Mouse (Mus musculus): Measurements from ENCODE around the gene Plekha7. TPM values are rescaled to one million over a fixed set of nuclear protein-coding genes. Genes with fewer than 3 reads are reported as not detected.

The Plekha7 gene
- polyA plus RNA-seq, 1 experiment = not detected

- H3K4me1 ChIP-seq (ENCODE audit: control insufficient read depth, insufficient read depth, low read length) = peaks cover 5% of the 10 kb centered on the region; the same call in 1 of the 2 replicates
- H3K4me3 ChIP-seq (ENCODE audit: insufficient read depth, low read depth, low read length) = no peak overlapping the region
- TF ChIP-seq CTCF (IDR thresholded peaks at IDR 0.05; ENCODE audit: insufficient read depth, low read depth, low read length) (no peak), POLR2A (IDR thresholded peaks at IDR 0.05; ENCODE audit: insufficient read depth, low read depth, low read length) (no peak)
- WGBS = 60% methylated on average over 11 of the region's 11 CpGs
- H3K27ac ChIP-seq (ENCODE audit: insufficient read depth, low read depth, low read length) = no peak overlapping the region
Measured at GRCm38 (mm10) chr7:116282755-116283154, 25.4 kb downstream of the Plekha7 start.

GRCm38 (mm10) chr7:116280126-116280525 is 28.1 kb downstream of the Plekha7 start:
- 74% methylated on average over 5 of the region's 5 CpGs for WGBS
- Histone ChIP-seq H3K4me1 (ENCODE audit: control insufficient read depth, insufficient read depth, low read length) (peaks cover 5% of the 10 kb centered on the region; the same call in 1 of the 2 replicates), H3K4me3 (ENCODE audit: insufficient read depth, low read depth, low read length) (no peak overlapping the region), H3K27ac (ENCODE audit: insufficient read depth, low read depth, low read length) (no peak overlapping the region)
- TF ChIP-seq CTCF (IDR thresholded peaks at IDR 0.05; ENCODE audit: insufficient read depth, low read depth, low read length) (no peak), POLR2A (IDR thresholded peaks at IDR 0.05; ENCODE audit: insufficient read depth, low read depth, low read length) (no peak)

- 54% methylated on average over 9 of the region's 9 CpGs for WGBS
- no peak overlapping the region for H3K4me3 ChIP-seq (ENCODE audit: insufficient read depth, low read depth, low read length)
- TF ChIP-seq CTCF (IDR thresholded peaks at IDR 0.05; ENCODE audit: insufficient read depth, low read depth, low read length) (no peak), POLR2A (IDR thresholded peaks at IDR 0.05; ENCODE audit: insufficient read depth, low read depth, low read length) (no peak)
Measured at GRCm38 (mm10) chr7:116278280-116278679, 29.9 kb downstream of the Plekha7 start.

GRCm38 (mm10) chr7:116276315-116276714 is 31.9 kb downstream of the Plekha7 start:
- Histone ChIP-seq H3K4me1 (ENCODE audit: control insufficient read depth, insufficient read depth, low read length) (no peaks in the 10 kb centered on the region), H3K27ac (ENCODE audit: insufficient read depth, low read depth, low read length) (no peak overlapping the region), H3K4me3 (ENCODE audit: insufficient read depth, low read depth, low read length) (no peak overlapping the region)
- no peak for TF ChIP-seq CTCF (IDR thresholded peaks at IDR 0.05; ENCODE audit: insufficient read depth, low read depth, low read length)
- TF ChIP-seq POLR2A (IDR thresholded peaks at IDR 0.05; ENCODE audit: insufficient read depth, low read depth, low read length) = no peak

More at GRCm38 (mm10) chr7:116278280-116278679, 29.9 kb downstream of the Plekha7 start:
- H3K4me1 ChIP-seq (ENCODE audit: control insufficient read depth, insufficient read depth, low read length) = peaks cover 5% of the 10 kb centered on the region; the same call in 1 of the 2 replicates
- H3K27ac ChIP-seq (ENCODE audit: insufficient read depth, low read depth, low read length) = no peak overlapping the region

- TF ChIP-seq POLR2A (IDR thresholded peaks at IDR 0.05; ENCODE audit: insufficient read depth, low read depth, low read length) (no peak), CTCF (IDR thresholded peaks at IDR 0.05; ENCODE audit: insufficient read depth, low read depth, low read length) (no peak)
- 94% methylated on average over 6 of the region's 6 CpGs for WGBS
- 0 out of 2 replicates have a peak, but pooled peaks cover 1% of the 10 kb centered on the region for H3K4me1 ChIP-seq (ENCODE audit: control insufficient read depth, insufficient read depth, low read length)
- H3K4me3 ChIP-seq (ENCODE audit: insufficient read depth, low read depth, low read length) = no peak overlapping the region
- H3K27ac ChIP-seq (ENCODE audit: insufficient read depth, low read depth, low read length) = no peak overlapping the region
Measured at GRCm38 (mm10) chr7:116273111-116273510, 35.1 kb downstream of the Plekha7 start.

GRCm38 (mm10) chr7:116269501-116269995 is 38.6 kb downstream of the Plekha7 start:
- WGBS = 78% methylated on average over 6 of the region's 6 CpGs
- no peak overlapping the region for H3K27ac ChIP-seq (ENCODE audit: insufficient read depth, low read depth, low read length)
- no peak overlapping the region for H3K4me3 ChIP-seq (ENCODE audit: insufficient read depth, low read depth, low read length)
- TF ChIP-seq CTCF (IDR thresholded peaks at IDR 0.05; ENCODE audit: insufficient read depth, low read depth, low read length) = no peak
- TF ChIP-seq POLR2A (IDR thresholded peaks at IDR 0.05; ENCODE audit: insufficient read depth, low read depth, low read length) = no peak
- H3K4me1 ChIP-seq (ENCODE audit: control insufficient read depth, insufficient read depth, low read length) = 0 out of 2 replicates have a peak, but pooled peaks cover 3% of the 10 kb centered on the region

GRCm38 (mm10) chr7:116268113-116268926 is 39.9 kb downstream of the Plekha7 start:
- 0 out of 2 replicates have a peak, but pooled peaks cover 3% of the 10 kb centered on the region for H3K4me1 ChIP-seq (ENCODE audit: control insufficient read depth, insufficient read depth, low read length)
- TF ChIP-seq POLR2A (IDR thresholded peaks at IDR 0.05; ENCODE audit: insufficient read depth, low read depth, low read length) (no peak), CTCF (IDR thresholded peaks at IDR 0.05; ENCODE audit: insufficient read depth, low read depth, low read length) (no peak)
- no peak overlapping the region for H3K27ac ChIP-seq (ENCODE audit: insufficient read depth, low read depth, low read length)
- no peak overlapping the region for H3K4me3 ChIP-seq (ENCODE audit: insufficient read depth, low read depth, low read length)
- WGBS = 62% methylated on average over 13 of the region's 13 CpGs

GRCm38 (mm10) chr7:116263281-116263680 is 44.9 kb downstream of the Plekha7 start:
- Histone ChIP-seq H3K4me1 (ENCODE audit: control insufficient read depth, insufficient read depth, low read length) (peaks cover 10% of the 10 kb centered on the region), H3K4me3 (ENCODE audit: insufficient read depth, low read depth, low read length) (no peak overlapping the region), H3K27ac (ENCODE audit: insufficient read depth, low read depth, low read length) (no peak overlapping the region)
- WGBS = 91% methylated on average over 7 of the region's 7 CpGs
- TF ChIP-seq POLR2A (IDR thresholded peaks at IDR 0.05; ENCODE audit: insufficient read depth, low read depth, low read length) (no peak), CTCF (IDR thresholded peaks at IDR 0.05; ENCODE audit: insufficient read depth, low read depth, low read length) (no peak)

- Histone ChIP-seq H3K4me1 (ENCODE audit: control insufficient read depth, insufficient read depth, low read length) (peaks cover 12% of the 10 kb centered on the region), H3K27ac (ENCODE audit: insufficient read depth, low read depth, low read length) (no peak overlapping the region), H3K4me3 (ENCODE audit: insufficient read depth, low read depth, low read length) (no peak overlapping the region)
- 49% methylated on average over 2 of the region's 2 CpGs for WGBS
- TF ChIP-seq POLR2A (IDR thresholded peaks at IDR 0.05; ENCODE audit: insufficient read depth, low read depth, low read length) (no peak), CTCF (IDR thresholded peaks at IDR 0.05; ENCODE audit: insufficient read depth, low read depth, low read length) (no peak)
Measured at GRCm38 (mm10) chr7:116262508-116262907, 45.7 kb downstream of the Plekha7 start.

Data from olfactory bulb, adult 2 months (tissue).